ENCODE assay signal across 27 mouse cellular contexts in the genomic region with DNA sequence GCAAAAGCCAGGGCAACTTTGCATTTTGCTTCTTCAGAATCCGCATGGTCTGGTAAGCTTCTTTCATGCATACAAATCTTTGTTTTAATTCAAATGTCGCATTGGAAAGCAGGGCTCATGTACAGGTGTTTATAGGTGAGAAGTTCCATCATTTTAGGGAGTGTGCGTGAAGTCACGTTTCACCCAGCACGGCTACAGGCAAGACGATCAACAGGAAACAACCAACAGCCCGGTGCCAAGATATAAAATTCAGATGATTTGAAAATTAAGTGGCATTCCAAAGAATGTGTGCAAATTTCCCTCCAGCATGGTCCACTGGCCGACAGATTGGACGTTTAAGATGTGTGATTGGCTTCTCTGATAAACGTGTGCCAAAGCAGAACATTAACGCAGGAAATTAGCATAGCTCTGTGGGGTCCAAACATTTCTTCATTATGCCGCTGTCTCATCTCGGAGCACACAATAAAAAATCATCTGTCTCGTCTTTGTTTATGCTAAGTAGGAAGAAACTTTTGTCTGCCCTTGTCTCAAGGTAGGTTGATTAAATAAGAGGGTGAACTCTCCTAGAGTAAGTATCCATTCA. TPM values are rescaled to one million over a fixed set of nuclear protein-coding genes. Genes with fewer than 3 reads are reported as not detected.
"Had no signal": no experiment of that assay in that cellular context is flagged by ENCODE, and none has a peak within 500 bp of the region (broad histone marks: within the 10 kb centered on the region; RNA-seq: fewer than 3 reads in every experiment).

No protein-coding gene starts in this region.

- ATAC-seq: inflammation-experienced regulatory T-cells, adult 6 months; intestine, embryonic 15.5 days; intestine, postnatal 0 days had no signal

- H3K4me2 ChIP-seq: heart, embryonic 12.5 days; hindbrain, embryonic 12.5 days; hindbrain, embryonic 14.5 days; intestine, embryonic 15.5 days; limb, embryonic 12.5 days; liver, embryonic 11.5 days; liver, embryonic 13.5 days; liver, embryonic 15.5 days had no signal

- H3K27ac ChIP-seq: gastrocnemius, adult 2 months; heart, embryonic 10.5 days; hindbrain, embryonic 10.5 days; hindbrain, embryonic 12.5 days; hindbrain, embryonic 14.5 days; intestine, embryonic 15.5 days; layer of hippocampus, adult 2 months; limb, embryonic 10.5 days; limb, embryonic 12.5 days; liver, embryonic 13.5 days; liver, embryonic 15.5 days had no signal

- H3K9me3 ChIP-seq: heart, embryonic 10.5 days; heart, embryonic 12.5 days; hindbrain, embryonic 10.5 days; hindbrain, embryonic 12.5 days; intestine, embryonic 15.5 days; limb, embryonic 10.5 days; limb, embryonic 12.5 days; liver, embryonic 13.5 days; liver, embryonic 15.5 days had no signal

- H3K9ac ChIP-seq: heart, embryonic 12.5 days; hindbrain, embryonic 12.5 days; hindbrain, embryonic 14.5 days; intestine, embryonic 15.5 days; limb, embryonic 12.5 days; liver, embryonic 13.5 days; liver, embryonic 15.5 days had no signal

- H3K4me1 ChIP-seq: heart, embryonic 10.5 days; heart, embryonic 12.5 days; intestine, embryonic 15.5 days; liver, embryonic 13.5 days; liver, embryonic 15.5 days had no signal

- H3K4me3 ChIP-seq: gastrocnemius, adult 2 months; heart, embryonic 10.5 days; heart, embryonic 12.5 days; hindbrain, embryonic 10.5 days; hindbrain, embryonic 12.5 days; intestine, embryonic 15.5 days; layer of hippocampus, adult 2 months; limb, embryonic 10.5 days; limb, embryonic 12.5 days; liver, embryonic 13.5 days; liver, embryonic 15.5 days had no signal

- DNase-seq: gastrocnemius, adult 2 months; gastrocnemius, postnatal 10 days; gastrocnemius, postnatal 25 days; heart, adult 18-20 months; heart, postnatal 10 days; heart, postnatal 4 days; kidney, adult 18-20 months; kidney, adult 8-10 months; kidney, postnatal 10 days; kidney, postnatal 25 days; kidney, postnatal 4 days; liver; liver, embryonic 13.5 days had no signal

- H3K27me3 ChIP-seq: heart, embryonic 12.5 days; hindbrain, embryonic 12.5 days; intestine, embryonic 15.5 days; limb, embryonic 12.5 days; liver, embryonic 13.5 days; liver, embryonic 15.5 days had no signal

- H3K36me3 ChIP-seq: heart, embryonic 10.5 days; heart, embryonic 12.5 days; hindbrain, embryonic 10.5 days; hindbrain, embryonic 12.5 days; intestine, embryonic 15.5 days; limb, embryonic 10.5 days; limb, embryonic 12.5 days; liver, embryonic 13.5 days; liver, embryonic 15.5 days had no signal

RNA-seq across cellular contexts. Expression of a gene that starts 58.6 kb away (rescaled TPM):
- total RNA-seq: granulocyte monocyte progenitor cell, adult 5-6 weeks had no signal
- polyA plus RNA-seq: inflammation-experienced regulatory T-cells, adult 6 months; limb, embryonic 10.5 days; liver, embryonic 15.5 days had no signal
